Mouse (Mus musculus): ENCODE measurements around the gene Zfp280d. TPM values are rescaled to one million over a fixed set of nuclear protein-coding genes. Genes with fewer than 3 reads are reported as not detected.

Zfp280d gene
- polyA plus RNA-seq, 1 experiment, result 4.2 TPM

DNA sequence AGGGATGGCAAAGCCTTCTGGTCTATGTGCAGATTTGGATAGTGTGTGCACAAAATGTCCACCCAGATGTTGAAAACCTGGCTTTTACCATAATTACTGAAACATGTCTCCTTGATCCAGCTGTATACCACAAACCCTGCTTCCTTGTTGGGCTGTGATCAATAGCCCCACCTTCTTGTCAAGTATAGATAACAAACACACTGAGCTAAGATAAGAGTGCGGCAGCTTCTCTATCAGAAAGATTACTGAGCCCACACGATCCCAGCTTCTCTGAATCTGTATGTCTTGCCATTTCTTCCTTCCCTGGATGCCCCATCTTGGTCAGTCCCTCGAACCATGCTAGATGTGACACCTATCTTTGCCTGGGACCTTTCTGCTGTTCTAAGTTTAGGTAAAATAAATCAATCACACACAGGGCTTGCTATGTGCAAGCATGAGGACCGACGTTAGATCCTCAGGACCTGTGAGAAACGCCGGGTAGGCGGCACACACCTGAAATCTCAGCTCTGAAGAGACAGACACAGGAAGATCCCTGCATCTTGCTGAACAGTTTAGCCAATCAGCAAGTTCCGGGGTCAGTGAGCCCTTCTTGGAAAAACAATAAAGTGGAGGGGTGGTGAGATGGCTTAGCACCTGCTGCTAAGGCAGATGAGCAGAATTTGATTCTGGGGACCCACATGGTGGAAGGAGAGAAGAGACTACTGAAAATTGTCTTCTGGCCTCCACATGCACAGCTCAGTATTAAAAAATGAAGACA, 131.4 kb downstream of the Zfp280d start:
- H3K4me3 ChIP-seq, result no peak overlapping the region
- TF ChIP-seq SRF (IDR thresholded peaks at IDR 0.05; ENCODE audit: control insufficient read depth, insufficient read length, low read depth) (no peak), REST (IDR thresholded peaks at IDR 0.05; ENCODE audit: insufficient read depth, insufficient read length) (no peak), TCF12 (IDR thresholded peaks at IDR 0.05; ENCODE audit: insufficient read depth, poor library complexity, severe bottlenecking) (no peak), MAX (IDR thresholded peaks at IDR 0.05; ENCODE audit: low read depth) (no peak), CEBPB (IDR thresholded peaks at IDR 0.05; ENCODE audit: insufficient read depth, poor library complexity, severe bottlenecking) (no peak), MYOD1 (IDR thresholded peaks at IDR 0.05; ENCODE audit: control insufficient read depth in 1 of 3, insufficient read length in 2 of 3, low read depth in 2 of 3) (no peak), MYOG (IDR thresholded peaks at IDR 0.05; ENCODE audit: control insufficient read depth in 1 of 3, insufficient read depth in 1 of 3, insufficient read length in 2 of 3, low read depth in 2 of 3) (no peak), E2F4 (IDR thresholded peaks at IDR 0.05; ENCODE audit: insufficient read depth) (no peak), USF1 (IDR thresholded peaks at IDR 0.05; ENCODE audit: low read depth) (no peak), POLR2A (IDR thresholded peaks at IDR 0.05; ENCODE audit: insufficient read length, low read depth) (no peak), POLR2AphosphoS2 (IDR thresholded peaks at IDR 0.05; ENCODE audit: insufficient read length, low read depth) (no peak), TCF3 (IDR thresholded peaks at IDR 0.05; ENCODE audit: insufficient read length, low read depth) (no peak)
- H3K4me2 ChIP-seq (ENCODE audit: low read depth), result no peak overlapping the region

DNA sequence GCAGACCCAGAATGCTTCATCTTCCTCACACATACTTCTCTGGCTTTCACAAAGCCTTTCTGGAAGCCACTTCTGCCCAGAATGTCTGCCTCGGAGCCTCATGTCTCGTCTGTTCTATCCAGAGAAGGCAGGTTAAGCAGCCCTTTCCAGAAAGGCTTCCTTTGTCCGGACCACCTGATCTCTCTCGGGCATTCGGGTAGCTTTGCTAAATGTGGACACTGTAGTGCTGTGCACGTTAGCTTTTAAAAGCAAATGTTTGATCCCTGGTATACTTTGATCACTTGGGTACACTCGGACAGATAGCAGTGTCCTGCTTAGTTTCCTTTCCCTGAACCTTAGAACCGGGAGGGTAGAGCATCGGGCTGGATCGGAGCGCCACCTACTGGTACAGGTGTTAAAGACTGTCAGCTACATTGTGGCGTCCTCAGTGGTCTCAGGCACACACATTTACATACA, 133.5 kb downstream of the Zfp280d start:
- Histone ChIP-seq H3K4me2 (ENCODE audit: low read depth) (peak overlapping the region; percentile 89), H3K27me3 (ENCODE audit: control insufficient read depth, insufficient read depth, insufficient read length) (no peaks in the 10 kb centered on the region), H3K79me2 (ENCODE audit: control insufficient read depth, insufficient read depth) (no peaks in the 10 kb centered on the region), H3ac (ENCODE audit: control insufficient read depth, insufficient read length) (no peak overlapping the region), H3K4me3 (peak overlapping the region; percentile 10), H3K36me3 (ENCODE audit: control insufficient read depth, insufficient read depth) (no peaks in the 10 kb centered on the region)
- no peak for TF ChIP-seq E2F4 (IDR thresholded peaks at IDR 0.05; ENCODE audit: insufficient read depth)
- TF ChIP-seq SRF (IDR thresholded peaks at IDR 0.05; ENCODE audit: control insufficient read depth, insufficient read length, low read depth), result no peak
- TF ChIP-seq MYOG (IDR thresholded peaks at IDR 0.05; ENCODE audit: control insufficient read depth in 1 of 3, insufficient read depth in 1 of 3, insufficient read length in 2 of 3, low read depth in 2 of 3), result no peak

More for the DNA sequence above, 131.4 kb downstream of the Zfp280d start:
- no peaks in the 10 kb centered on the region for H3K36me3 ChIP-seq (ENCODE audit: control insufficient read depth, insufficient read depth)
- no peaks in the 10 kb centered on the region for H3K79me2 ChIP-seq (ENCODE audit: control insufficient read depth, insufficient read depth)
- H3K27me3 ChIP-seq (ENCODE audit: control insufficient read depth, insufficient read depth, insufficient read length), result no peaks in the 10 kb centered on the region
- no peak overlapping the region for H3ac ChIP-seq (ENCODE audit: control insufficient read depth, insufficient read length)

DNA sequence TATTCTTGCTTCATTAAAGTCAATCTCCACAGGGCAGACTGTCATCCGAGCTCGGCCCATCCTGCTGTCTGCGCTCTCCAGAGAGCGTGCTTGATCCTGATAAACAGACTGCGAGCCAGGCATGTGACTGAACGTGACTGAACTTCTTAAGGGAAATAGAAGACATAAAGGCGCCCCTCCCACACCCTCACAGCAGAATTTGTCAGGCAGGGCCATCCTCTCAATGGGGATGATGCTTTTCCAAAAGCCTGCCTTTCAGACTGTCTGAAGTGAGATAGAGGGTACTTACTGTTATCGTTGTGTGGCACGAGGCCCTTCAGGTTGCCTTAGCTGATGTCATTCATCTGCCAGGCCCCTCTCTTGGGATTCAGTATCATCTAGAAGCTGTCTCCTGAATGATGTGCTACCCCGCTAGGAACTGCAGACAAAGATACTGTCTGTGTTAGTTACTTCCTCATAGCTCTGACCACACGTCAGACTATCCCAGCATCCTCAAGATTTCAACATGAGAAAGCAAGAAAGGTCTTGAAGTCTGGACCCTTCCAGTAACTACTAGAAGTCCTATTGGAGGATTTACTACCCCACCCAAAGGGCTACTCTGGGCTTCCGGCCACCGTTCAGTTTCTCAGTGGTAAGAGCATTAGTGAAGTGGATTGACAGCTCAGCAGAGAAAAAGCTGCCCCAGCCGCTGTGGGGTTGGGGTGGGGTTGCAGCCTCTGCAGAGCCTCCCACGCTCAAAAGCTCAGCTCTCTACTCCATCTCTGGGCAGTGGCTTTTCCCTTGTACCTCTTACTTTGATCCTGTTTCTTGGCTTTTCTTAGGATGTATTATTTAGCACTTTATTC, 134.9 kb downstream of the Zfp280d start:
- TF ChIP-seq CEBPB (IDR thresholded peaks at IDR 0.05; ENCODE audit: insufficient read depth, poor library complexity, severe bottlenecking) (no peak), TCF12 (IDR thresholded peaks at IDR 0.05; ENCODE audit: insufficient read depth, poor library complexity, severe bottlenecking) (no peak), MYOD1 (IDR thresholded peaks at IDR 0.05; ENCODE audit: control insufficient read depth in 1 of 3, insufficient read length in 2 of 3, low read depth in 2 of 3) (no peak), USF1 (IDR thresholded peaks at IDR 0.05; ENCODE audit: low read depth) (no peak), E2F4 (IDR thresholded peaks at IDR 0.05; ENCODE audit: insufficient read depth) (no peak), MYOG (IDR thresholded peaks at IDR 0.05; ENCODE audit: control insufficient read depth in 1 of 3, insufficient read depth in 1 of 3, insufficient read length in 2 of 3, low read depth in 2 of 3) (no peak), MAX (IDR thresholded peaks at IDR 0.05; ENCODE audit: low read depth) (no peak), REST (IDR thresholded peaks at IDR 0.05; ENCODE audit: insufficient read depth, insufficient read length) (no peak), TCF3 (IDR thresholded peaks at IDR 0.05; ENCODE audit: insufficient read length, low read depth) (no peak), SRF (IDR thresholded peaks at IDR 0.05; ENCODE audit: control insufficient read depth, insufficient read length, low read depth) (no peak), POLR2A (IDR thresholded peaks at IDR 0.05; ENCODE audit: insufficient read length, low read depth) (no peak), POLR2AphosphoS2 (IDR thresholded peaks at IDR 0.05; ENCODE audit: insufficient read length, low read depth) (no peak)
- H3ac ChIP-seq (ENCODE audit: control insufficient read depth, insufficient read length), result no peak overlapping the region

DNA sequence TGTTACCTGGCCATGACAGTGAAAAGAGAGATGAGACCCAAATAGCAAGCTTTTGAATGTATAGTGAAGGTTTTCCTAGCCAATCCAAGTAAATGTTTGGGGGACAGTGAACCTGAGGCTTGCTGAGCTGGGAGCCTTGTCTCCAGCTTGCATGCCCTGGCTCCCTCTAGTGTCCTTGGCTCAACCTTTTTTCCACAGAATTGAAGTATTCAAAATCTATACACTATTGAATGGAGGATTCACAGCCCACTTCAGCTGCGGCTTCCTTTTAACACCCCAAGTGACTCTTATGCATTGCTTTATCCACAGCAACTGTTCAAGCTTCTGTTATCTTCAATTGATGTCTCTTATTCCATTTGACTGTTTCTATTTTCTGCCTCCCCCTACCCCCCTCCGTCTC, 137.1 kb downstream of the Zfp280d start:
- Histone ChIP-seq H3ac (ENCODE audit: control insufficient read depth, insufficient read length) (no peak overlapping the region), H3K4me3 (no peak overlapping the region), H3K79me2 (ENCODE audit: control insufficient read depth, insufficient read depth) (no peaks in the 10 kb centered on the region), H3K27me3 (ENCODE audit: control insufficient read depth, insufficient read depth, insufficient read length) (no peaks in the 10 kb centered on the region), H3K36me3 (ENCODE audit: control insufficient read depth, insufficient read depth) (no peaks in the 10 kb centered on the region), H3K4me2 (ENCODE audit: low read depth) (no peak overlapping the region)
- TF ChIP-seq SRF (IDR thresholded peaks at IDR 0.05; ENCODE audit: control insufficient read depth, insufficient read length, low read depth) (no peak), MYOG (IDR thresholded peaks at IDR 0.05; ENCODE audit: control insufficient read depth in 1 of 3, insufficient read depth in 1 of 3, insufficient read length in 2 of 3, low read depth in 2 of 3) (no peak), MYOD1 (IDR thresholded peaks at IDR 0.05; ENCODE audit: control insufficient read depth in 1 of 3, insufficient read length in 2 of 3, low read depth in 2 of 3) (no peak), MAX (IDR thresholded peaks at IDR 0.05; ENCODE audit: low read depth) (no peak), E2F4 (IDR thresholded peaks at IDR 0.05; ENCODE audit: insufficient read depth) (no peak), POLR2AphosphoS2 (IDR thresholded peaks at IDR 0.05; ENCODE audit: insufficient read length, low read depth) (no peak), REST (IDR thresholded peaks at IDR 0.05; ENCODE audit: insufficient read depth, insufficient read length) (no peak), TCF3 (IDR thresholded peaks at IDR 0.05; ENCODE audit: insufficient read length, low read depth) (no peak), POLR2A (IDR thresholded peaks at IDR 0.05; ENCODE audit: insufficient read length, low read depth) (no peak), USF1 (IDR thresholded peaks at IDR 0.05; ENCODE audit: low read depth) (no peak), CEBPB (IDR thresholded peaks at IDR 0.05; ENCODE audit: insufficient read depth, poor library complexity, severe bottlenecking) (no peak), TCF12 (IDR thresholded peaks at IDR 0.05; ENCODE audit: insufficient read depth, poor library complexity, severe bottlenecking) (no peak)

More for the DNA sequence above, 134.9 kb downstream of the Zfp280d start:
- H3K36me3 ChIP-seq (ENCODE audit: control insufficient read depth, insufficient read depth), result no peaks in the 10 kb centered on the region
- H3K4me2 ChIP-seq (ENCODE audit: low read depth), result peak overlapping the region; percentile 89
- no peak overlapping the region for H3K4me3 ChIP-seq
- no peaks in the 10 kb centered on the region for H3K79me2 ChIP-seq (ENCODE audit: control insufficient read depth, insufficient read depth)
- no peaks in the 10 kb centered on the region for H3K27me3 ChIP-seq (ENCODE audit: control insufficient read depth, insufficient read depth, insufficient read length)

Other genes with a start within 250 kb of the Zfp280d start
- 34.6 TPM for gene Tcf12, start 163.0 kb upstream of the Zfp280d start, polyA plus RNA-seq (2012; fragmentation: generic; extraction: Trizol)
- 0.62 TPM for gene Mns1, start 163.2 kb downstream of the Zfp280d start, polyA plus RNA-seq (2012; fragmentation: generic; extraction: Trizol)
- gene Tex9, start 217.4 kb downstream of the Zfp280d start, polyA plus RNA-seq (2012; fragmentation: generic; extraction: Trizol), result 2.7 TPM

All from myocyte (in vitro differentiated cells).